Mouse (Mus musculus) skeletal muscle tissue, adult 2 months (tissue): ENCODE results near the gene Bsdc1.
A peak's percentile ranks its signal among the peaks of the same experiment; 100 is the strongest.

Experiments
- DNase-seq: peaks from one replicate; pipeline ENCODE4 v3.0.0-alpha.2; 2012; ENCODE audit warnings: low read depth, low spot score

Gene Bsdc1

DNA sequence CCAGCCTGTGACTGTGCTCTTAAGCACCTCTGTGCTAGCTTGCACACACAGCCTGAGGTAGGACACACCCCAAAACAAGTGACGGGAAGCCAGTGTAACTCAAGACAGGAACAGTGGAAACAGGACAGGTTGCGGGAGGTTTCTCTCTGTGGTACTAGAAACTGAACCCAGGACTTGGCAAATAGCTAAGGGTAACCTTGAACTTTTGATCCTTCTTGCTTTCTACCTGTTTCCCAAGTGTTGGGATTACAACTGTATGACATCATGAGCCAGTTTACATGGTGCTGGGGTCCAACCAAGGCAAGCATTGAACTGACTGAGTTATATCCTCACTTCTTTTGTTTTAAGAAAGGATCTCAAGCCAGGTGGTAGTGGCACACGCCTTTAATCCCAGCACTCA lies 18.5 kb downstream of the Bsdc1 start:
- DNase-seq, result no peak

- DNase-seq, result no peak
These were observed 19.7 kb downstream of the Bsdc1 start for GRCm38 (mm10) chr4:129481090-129481489.

DNA sequence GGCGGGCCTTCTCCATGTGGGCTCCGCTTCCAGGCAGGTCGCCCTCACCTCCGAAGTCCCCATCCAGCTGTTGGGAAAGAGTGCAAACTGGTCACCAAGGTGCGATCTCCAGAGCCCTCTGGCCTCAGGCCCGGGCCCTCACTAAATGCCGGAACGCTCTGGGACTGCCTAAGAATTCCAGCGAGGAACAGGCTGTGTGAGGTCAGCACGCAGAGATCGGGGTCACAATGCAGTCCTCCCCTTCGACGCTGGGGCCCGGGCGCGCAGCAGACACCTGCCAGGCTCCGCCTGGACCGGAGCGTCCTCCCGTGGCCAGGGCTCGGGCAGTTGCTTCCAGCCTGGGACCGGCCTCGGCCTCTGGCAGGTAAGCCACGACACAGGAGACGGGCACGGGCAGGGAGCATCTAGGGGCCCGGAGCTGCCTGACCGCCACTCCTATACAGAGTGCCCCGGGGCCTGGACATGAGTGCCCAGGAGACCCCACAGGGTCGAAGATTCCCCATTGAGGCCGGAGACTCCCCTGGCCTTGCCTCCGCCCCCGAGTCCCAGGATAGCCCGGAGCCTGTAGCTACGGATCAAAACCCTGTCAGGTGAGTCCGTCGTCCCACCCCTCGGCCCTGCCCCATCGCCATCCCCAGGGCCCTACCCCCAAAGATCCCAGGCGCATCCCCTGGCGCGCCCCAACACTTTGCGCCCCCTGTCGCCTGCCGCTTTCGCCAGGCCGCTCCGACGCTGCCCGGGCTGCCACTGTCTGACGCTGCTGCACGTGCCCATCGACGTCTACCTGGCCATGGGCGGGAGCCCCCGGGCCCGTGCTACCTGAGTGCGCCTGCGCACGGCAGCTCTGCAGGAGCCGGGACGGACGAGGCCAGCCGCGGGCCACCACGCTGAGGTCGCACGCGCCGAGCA lies 29.8 kb downstream of the Bsdc1 start, which contains the start of the genes Tssk3 and Fam229a:
Gene Tssk3 (minus strand): TSS at position 51 of the 909 bp plus-strand sequence.
Gene Fam229a (plus strand): TSS at position 219 of the 909 bp plus-strand sequence.
- no peak for DNase-seq

DNA sequence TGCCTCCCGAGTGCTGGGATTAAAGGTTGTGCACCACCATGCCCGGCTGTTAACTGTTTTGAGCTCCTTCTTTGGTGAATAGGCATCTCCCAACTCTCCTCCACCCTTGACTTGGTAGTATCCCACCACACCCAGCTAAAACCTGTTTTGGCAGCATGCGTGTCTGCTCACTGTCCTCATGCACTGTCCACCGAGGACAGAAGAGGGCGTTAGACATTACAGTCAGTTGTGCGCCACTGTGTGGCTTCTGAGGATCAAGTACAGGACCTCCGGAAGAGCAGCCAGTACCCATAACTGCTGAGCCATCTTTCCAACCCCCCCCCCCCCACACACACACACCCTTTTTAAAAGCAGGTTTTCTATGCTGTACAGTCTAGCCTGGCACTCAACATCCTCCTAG lies 33.3 kb downstream of the Bsdc1 start:
- DNase-seq, result no peak

DNA sequence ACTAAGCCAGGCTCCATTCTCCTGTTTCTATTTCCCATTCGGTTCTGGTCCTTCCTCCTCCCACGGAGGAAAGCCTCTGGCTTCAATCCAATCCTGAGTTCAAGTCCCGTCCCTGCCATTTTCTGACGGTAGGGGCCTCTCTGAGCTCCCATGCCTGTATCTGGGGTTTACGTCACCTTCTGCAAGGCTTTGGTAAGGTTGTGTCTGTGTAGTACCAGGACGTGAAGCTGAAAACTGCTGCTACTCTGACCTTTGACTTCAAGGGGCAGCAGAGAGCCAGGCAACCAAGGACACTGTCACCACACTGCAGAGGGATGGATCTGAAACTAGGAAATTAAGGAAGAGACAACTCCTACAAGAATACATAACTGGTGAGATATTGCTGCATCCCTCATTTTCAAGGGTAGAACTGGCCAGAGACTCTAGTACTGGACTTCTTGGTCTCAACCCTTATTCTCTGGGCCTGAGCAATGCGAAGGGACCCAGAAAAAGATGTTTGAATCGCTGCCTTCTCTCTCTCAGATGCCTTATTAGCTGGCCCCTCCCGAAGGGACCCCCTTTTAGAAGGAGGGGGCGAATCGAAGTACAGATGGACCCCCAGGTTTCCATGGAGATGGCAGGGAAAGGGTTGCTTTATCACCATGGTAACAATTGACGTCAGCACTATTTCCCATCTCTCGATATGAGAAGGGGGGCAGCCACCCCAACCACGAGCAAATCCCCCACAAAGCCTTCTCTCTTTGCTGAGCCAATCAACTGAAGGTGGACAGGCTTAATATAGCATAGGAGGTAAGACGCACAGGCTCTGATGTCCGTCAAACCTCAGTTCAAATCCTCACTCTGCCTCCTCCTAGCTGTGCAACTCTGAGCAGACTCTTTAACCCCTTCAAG lies 34.5 kb downstream of the Bsdc1 start:
- DNase-seq, result peak; percentile 35

DNA sequence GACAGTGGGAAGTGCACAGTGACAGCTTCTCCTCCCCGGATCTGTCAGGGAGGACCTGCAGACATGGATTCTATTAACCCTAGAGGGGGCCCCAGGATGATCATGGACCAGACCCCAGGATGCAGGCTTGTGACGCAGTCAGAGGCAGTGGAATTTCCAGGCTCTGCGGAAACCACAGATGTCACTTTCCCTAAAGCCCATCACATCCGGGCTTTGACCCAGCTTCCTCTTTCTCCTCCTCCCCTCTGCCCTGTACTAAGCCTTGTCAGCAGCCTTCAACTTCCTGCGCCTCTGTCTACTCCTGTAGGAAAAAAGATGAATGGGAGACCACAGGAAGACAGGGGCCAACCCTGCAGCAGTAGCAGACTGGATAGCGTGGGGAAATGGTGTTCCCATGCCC lies 35.2 kb downstream of the Bsdc1 start:
- peak; percentile 22 for DNase-seq

DNA sequence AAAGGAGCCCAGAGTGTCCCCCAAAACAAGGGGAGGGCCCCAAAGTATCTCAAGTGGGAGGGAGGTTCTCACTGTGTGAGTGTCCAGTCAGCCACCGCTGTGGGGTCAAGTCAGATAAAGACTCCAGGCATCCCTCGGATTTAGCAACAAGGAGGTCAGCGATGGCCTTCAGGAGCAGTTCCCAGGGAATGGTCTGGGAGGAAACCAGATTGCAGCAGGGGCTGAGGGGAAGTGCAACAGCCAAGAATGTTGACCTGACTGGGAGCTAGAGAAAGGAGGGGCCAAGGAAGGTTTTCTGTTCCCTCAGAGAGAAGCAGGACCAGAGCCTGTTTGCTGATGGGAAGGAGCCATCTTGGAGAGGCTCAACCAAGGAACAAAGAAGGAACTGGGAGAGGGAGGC lies 37.6 kb downstream of the Bsdc1 start:
- DNase-seq, result no peak

DNA sequence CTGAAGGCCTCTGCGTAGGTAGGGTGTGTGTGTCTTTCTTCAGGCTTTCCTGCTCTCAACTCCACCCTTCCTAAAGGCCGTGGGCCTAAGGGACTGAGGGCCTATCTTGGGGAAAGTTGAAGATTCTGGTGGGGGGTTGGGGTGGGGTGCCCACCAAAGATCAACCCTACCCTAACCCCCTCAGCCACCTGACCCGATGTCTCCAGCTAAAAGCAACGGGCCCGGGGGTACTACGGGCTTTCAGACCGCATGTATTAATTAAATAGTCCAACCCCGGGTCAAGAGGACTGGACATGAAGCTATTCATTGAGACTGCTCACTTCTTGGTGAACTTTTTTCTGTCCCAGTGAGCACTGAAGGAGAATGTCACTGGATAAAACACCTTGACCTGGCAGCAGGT lies 38.6 kb downstream of the Bsdc1 start:
- no peak for DNase-seq

DNA sequence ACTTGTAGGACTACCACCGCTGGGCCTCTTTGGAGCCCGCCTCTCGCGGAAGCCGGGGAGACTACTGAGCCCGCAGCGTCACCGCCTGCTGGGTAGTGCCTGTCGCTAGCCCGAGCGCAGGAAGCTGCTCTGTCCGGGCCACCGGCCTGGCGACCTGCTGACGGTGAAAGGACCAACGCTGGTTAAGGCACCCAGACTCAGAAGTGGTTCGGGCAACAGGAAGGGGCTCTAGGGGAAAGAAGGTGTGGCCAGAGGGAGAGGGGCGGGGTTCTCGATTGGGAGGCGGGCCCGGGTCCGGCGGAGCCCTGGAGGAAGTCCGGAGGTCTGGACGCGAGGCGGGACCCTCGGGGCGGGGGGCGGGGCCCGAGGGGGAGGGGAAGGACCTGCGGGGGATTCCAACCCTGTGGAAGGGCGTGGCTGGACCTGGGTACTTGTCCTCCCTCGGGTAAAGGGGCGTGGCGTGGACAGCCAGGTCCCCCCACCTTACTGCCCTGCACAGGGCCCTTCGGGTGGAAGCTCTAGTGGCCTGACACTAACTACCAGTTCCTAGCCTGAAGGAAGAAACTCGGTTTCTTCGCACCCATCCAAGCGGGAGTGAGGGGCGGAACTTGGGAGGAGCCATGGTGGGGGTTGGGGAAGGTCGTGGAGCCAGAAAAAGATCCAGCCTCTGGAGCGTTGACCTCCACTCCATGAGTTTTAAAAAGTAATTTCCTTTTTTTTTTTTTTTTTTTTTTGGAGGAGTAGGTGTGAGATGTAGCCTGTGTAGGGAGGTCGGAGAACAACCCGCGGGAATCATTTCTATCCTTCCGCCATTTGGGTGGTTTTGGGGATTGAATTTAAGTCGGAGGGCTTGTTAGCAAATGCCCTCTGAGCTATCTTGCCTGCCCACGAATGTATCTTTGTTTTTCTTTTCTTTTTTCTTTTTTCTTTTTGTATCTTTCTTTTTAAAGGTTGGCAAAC lies 39.5 kb downstream of the Bsdc1 start:
- peak; percentile 68 for DNase-seq

DNA sequence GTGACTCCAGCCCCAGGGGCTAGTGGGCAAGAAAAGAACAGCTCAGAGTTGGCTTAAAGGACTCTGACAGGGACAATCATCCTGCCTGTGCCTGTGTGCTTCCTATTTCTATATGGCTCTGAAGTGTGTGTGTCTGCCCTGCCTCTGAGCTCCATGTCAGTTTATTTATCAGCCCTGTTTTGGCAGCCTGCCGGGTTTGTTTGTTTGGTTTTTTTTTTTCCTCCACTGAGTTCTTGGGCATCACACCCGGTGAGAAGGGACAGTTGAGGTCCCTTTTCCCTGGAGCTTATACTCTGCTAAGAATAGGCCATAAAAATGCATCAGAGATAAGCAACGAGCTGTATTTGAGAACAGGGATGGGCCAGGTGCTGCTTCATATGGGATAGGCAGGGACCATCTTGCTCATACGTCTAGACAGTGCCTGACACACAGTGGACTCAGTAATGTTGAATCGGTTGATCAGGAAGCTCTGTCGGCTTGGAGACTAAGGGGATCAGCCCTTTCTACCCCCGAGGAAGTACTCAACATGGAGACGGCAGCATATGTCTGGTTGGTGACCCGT lies 41.0 kb downstream of the Bsdc1 start:
- DNase-seq, result no peak

DNA sequence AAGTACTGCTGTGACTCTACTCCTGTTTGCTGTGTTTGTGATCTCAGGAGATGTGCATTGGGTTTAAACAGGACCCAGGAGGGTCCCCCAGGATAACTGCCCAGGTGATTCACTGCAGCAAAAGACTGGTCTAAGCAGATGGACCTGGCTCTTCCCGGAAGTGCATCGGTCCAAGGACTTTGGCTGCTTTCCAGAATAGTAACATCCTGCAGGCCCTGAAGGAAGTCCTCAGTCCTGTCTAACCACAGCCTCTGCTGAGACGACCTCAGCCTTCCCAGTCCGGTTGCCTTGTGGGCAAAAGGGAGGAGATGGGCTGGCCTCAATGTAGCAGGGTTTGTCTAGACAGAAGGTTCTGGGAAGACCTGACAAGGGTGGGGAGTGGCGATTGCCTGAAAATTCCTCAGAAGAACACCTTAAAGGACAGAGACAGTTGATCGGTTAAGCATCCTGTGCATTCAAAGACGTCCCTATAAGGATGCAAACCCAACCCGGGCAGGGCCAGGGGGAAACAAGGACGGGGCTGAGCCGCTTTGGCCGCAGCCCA lies 41.6 kb downstream of the Bsdc1 start:
- DNase-seq, result no peak

DNA sequence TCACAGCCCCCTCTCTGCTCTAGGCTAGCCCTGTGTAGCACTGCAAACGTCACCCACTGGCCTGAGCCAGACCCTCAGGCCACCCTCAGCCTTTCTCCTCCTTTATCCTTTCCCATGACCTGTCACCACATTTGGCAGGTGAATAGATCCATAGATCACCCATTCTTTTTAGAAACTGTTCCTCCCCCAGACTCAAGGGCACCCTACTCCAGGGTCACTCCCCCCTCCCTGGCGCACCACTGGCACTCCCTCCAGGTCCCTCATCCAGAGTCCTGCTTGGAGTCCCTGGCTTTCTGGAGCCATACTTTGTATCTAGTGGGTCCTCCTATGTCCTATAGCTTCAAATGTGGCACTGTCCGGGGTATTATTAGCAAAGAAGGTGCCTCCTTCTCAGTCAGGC lies 44.1 kb downstream of the Bsdc1 start:
- no peak for DNase-seq

DNA sequence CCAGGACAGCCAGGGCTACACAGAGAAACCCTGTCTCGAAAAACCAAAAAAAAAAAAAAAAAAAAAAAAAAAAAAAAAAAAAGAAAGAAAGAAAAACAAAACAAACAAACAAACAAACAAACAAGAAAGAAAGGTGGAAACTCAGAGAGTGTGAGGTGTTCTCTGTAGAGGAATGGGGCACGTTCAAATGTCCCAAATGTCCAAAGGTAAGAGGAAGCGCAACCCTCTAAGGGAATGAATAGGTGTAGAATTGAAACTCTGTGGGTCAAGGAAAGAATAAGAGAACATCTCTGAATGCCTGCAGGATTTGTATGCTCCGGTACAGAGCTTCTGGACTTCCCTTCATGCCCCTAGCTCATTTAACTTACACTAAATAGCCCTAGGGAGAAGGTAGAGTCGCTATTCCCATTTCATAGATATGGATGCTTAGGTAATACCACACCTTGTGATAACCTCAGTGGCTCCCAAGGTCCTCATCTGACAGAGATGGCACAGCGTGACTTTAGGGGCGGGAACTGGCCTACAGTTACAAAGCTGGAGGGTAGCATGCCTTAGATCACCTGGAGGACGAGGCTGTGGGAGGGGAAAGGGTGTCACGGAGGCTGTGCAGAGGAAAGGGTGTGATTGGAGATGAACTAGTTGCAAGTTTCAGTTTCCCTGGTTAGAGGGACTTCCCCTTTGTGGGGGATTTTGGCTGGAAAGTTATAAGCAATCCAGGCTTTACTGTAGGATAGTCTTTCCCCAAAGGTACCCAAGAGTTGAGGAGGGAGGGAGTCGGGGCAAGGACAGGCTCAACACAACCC lies 46.3 kb downstream of the Bsdc1 start:
- DNase-seq, result no peak

DNA sequence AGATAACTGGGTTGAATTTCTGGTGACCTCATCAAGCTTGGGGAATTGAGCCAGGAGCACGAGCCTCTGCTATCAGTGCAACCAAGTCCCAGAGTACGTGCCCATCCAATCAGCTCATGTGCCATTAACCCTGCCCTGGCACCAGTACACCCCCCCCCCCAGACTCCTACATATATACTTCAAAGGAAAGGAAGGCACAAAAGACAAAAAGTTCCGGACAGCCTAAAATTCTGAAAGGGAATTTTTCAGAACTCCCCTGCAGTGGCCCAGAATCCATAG lies 46.8 kb downstream of the Bsdc1 start:
- no peak for DNase-seq

GRCm38 (mm10) chr4:129508834-129509600 lies 47.6 kb downstream of the Bsdc1 start:
- no peak for DNase-seq

DNA sequence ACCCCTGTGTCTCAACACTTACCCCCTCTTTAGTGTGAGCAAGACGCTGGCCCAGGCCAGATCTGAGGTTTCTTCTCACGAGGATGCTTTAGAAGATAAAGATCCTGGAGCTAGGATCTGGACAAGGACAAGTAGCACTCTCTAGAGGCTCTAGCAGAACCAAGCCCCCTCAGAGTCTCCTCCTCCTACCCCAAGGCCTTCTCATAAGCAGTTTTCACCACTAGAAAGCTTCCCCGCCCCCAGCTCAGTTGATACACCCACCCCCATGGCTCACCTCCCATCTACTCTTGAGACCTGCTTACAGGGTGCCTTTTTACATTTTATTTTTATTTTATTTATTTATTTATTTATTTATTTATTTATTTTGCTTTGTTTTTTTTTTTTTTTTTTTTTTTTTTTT lies 48.3 kb downstream of the Bsdc1 start:
- DNase-seq, result no peak

- DNase-seq, result no peak
These were observed 49.5 kb downstream of the Bsdc1 start for GRCm38 (mm10) chr4:129510723-129511412.

DNA sequence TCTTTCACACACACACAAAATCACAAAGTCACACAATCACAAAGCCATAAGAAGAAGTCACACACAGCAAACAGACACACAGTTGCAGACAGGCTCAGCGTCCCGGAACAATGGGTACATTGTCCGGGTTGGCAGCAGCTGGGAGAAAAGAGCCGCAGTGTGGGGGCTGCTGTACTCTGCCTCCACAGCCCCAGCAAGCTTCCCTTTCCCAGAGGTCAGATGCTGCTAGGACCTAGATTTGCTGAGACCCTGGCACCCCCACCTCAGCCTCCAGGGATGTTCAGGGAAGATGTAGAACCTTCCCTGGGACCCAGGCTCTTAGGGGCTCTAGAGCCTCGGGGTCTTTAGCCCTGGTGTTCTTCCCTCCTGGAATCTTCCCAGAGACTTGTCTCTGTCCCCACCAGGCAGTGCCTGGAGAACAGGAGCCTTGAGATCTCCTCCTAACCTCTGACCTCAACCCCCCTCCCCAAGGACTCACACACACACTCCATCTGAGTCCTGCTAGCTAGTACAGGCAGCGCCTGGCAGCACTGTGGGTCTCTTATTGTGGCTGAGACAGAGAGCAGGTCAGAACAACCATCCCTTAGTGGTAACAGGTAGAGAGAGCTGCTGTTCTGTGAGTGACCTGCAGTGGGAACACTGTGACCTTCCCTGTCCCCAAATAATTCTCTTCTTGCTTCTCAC lies 50.2 kb downstream of the Bsdc1 start:
- DNase-seq, result no peak
